9 mouse cellular contexts compared by ENCODE assay signal in genomic region chr10:79881981-79882380, GRCm38 (mm10). TPM values are rescaled to one million over a fixed set of nuclear protein-coding genes. Genes with fewer than 3 reads are reported as not detected.
DNase-seq lines count a peak whose midpoint lies in the region; ATAC-seq lines count a peak whose summit lies in the region.
"Had no signal": no experiment of that assay in that cellular context is flagged by ENCODE, and none has a peak within 500 bp of the region (broad histone marks: within the 10 kb centered on the region; RNA-seq: fewer than 3 reads in every experiment).

No protein-coding gene starts in this region.

- no peak; the same call in 1 of the 2 replicates for ATAC-seq in heart, embryonic 14.5 days (ENCODE audit: insufficient number of reproducible peaks, insufficient read depth, low FRiP score, low read depth)
- ATAC-seq in embryonic facial prominence, embryonic 12.5 days (ENCODE audit: insufficient number of reproducible peaks, insufficient read depth, low FRiP score, low TSS enrichment): no peak
- ATAC-seq in intestine, embryonic 15.5 days: no peak
- ATAC-seq in midbrain, embryonic 12.5 days (ENCODE audit: low FRiP score, low read depth): no peak

- no peaks in the 10 kb centered on the region for H3K9me3 ChIP-seq in heart, embryonic 14.5 days (ENCODE audit: control insufficient read depth, low read length)
- H3K9me3 ChIP-seq in embryonic facial prominence, embryonic 12.5 days: no peaks in the 10 kb centered on the region
- no peaks in the 10 kb centered on the region for H3K9me3 ChIP-seq in intestine, embryonic 15.5 days
- no peaks in the 10 kb centered on the region for H3K9me3 ChIP-seq in midbrain, embryonic 12.5 days
- H3K9me3 ChIP-seq: G1E had no signal

- 9% methylated on average over 21 of the region's 22 CpGs for WGBS in heart, embryonic 14.5 days
- WGBS in embryonic facial prominence, embryonic 12.5 days: 7% methylated on average over 22 of the region's 22 CpGs
- WGBS in intestine, embryonic 15.5 days: 9% methylated on average over 22 of the region's 22 CpGs
- 7% methylated on average over 22 of the region's 22 CpGs for WGBS in midbrain, embryonic 12.5 days

- H3K27ac ChIP-seq in heart, embryonic 14.5 days (replicated peaks in 1 of 2; ENCODE audit: control insufficient read depth in 1 of 2, insufficient read depth in 1 of 2, low read depth in 2 of 2, low read length in 2 of 2): no peak overlapping the region
- H3K27ac ChIP-seq in embryonic facial prominence, embryonic 12.5 days: no peak overlapping the region
- no peak overlapping the region for H3K27ac ChIP-seq in intestine, embryonic 15.5 days
- no peak overlapping the region for H3K27ac ChIP-seq in midbrain, embryonic 12.5 days (replicated peaks)

- H3K36me3 ChIP-seq in heart, embryonic 14.5 days (ENCODE audit: control insufficient read depth, insufficient read depth, low read length): no peaks in the 10 kb centered on the region
- H3K36me3 ChIP-seq in embryonic facial prominence, embryonic 12.5 days: no peaks in the 10 kb centered on the region
- no peaks in the 10 kb centered on the region for H3K36me3 ChIP-seq in intestine, embryonic 15.5 days
- H3K36me3 ChIP-seq in midbrain, embryonic 12.5 days: no peaks in the 10 kb centered on the region
- H3K36me3 ChIP-seq: G1E had no signal

- H3K9ac ChIP-seq in heart, embryonic 14.5 days (ENCODE audit: low read length): 0 out of 2 replicates have a peak overlapping the region, but pooled peaks have one; percentile 6
- no peak overlapping the region; the same call in 1 of the 2 replicates for H3K9ac ChIP-seq in embryonic facial prominence, embryonic 12.5 days
- H3K9ac ChIP-seq in intestine, embryonic 15.5 days: 0 out of 2 replicates have a peak overlapping the region, but pooled peaks have one; percentile 26
- H3K9ac ChIP-seq in midbrain, embryonic 12.5 days (replicated peaks): peak overlapping the region; percentile 24; the same call in 1 of the 2 replicates

- peaks cover 9 to 13% of the 10 kb centered on the region in 2 experiments for H3K4me1 ChIP-seq in heart, embryonic 14.5 days (ENCODE audit: control insufficient read depth in 2 of 2, insufficient read depth in 2 of 2, low read length in 2 of 2)
- peaks cover 13% of the 10 kb centered on the region for H3K4me1 ChIP-seq in embryonic facial prominence, embryonic 12.5 days
- peaks cover 36% of the 10 kb centered on the region for H3K4me1 ChIP-seq in intestine, embryonic 15.5 days (replicated peaks)
- H3K4me1 ChIP-seq in midbrain, embryonic 12.5 days: peaks cover 12% of the 10 kb centered on the region

- H3K4me2 ChIP-seq in heart, embryonic 14.5 days (ENCODE audit: low read length): peak overlapping the region; percentile 58
- H3K4me2 ChIP-seq in embryonic facial prominence, embryonic 12.5 days (replicated peaks): peak overlapping the region; percentile 47
- H3K4me2 ChIP-seq in intestine, embryonic 15.5 days (replicated peaks): peak overlapping the region; percentile 44
- H3K4me2 ChIP-seq in midbrain, embryonic 12.5 days (replicated peaks): peak overlapping the region; percentile 36

- H3K27me3 ChIP-seq in heart, embryonic 14.5 days (ENCODE audit: control insufficient read depth, insufficient read depth, low read length): peaks cover 6% of the 10 kb centered on the region; the same call in 1 of the 2 replicates
- peaks cover 13% of the 10 kb centered on the region for H3K27me3 ChIP-seq in embryonic facial prominence, embryonic 12.5 days
- H3K27me3 ChIP-seq in intestine, embryonic 15.5 days (replicated peaks): no peaks in the 10 kb centered on the region; the same call in 1 of the 2 replicates
- H3K27me3 ChIP-seq in midbrain, embryonic 12.5 days: peaks cover 46% of the 10 kb centered on the region

- peak overlapping the region; percentile 2 to 18; a peak in 2 of 4 replicates for H3K4me3 ChIP-seq in heart, embryonic 14.5 days (ENCODE audit: control insufficient read depth in 1 of 2, insufficient read depth in 1 of 2, low read depth in 1 of 2, low read length in 2 of 2)
- H3K4me3 ChIP-seq in embryonic facial prominence, embryonic 12.5 days: peak overlapping the region; percentile 16
- peak overlapping the region; percentile 4; the same call in 1 of the 2 replicates for H3K4me3 ChIP-seq in intestine, embryonic 15.5 days (replicated peaks)
- H3K4me3 ChIP-seq in midbrain, embryonic 12.5 days: no peak overlapping the region; the same call in 1 of the 2 replicates

- no peak for DNase-seq in heart, adult 18-20 months
- DNase-seq in right cerebral cortex, postnatal 25 days: no peak
- DNase-seq in frontal cortex, postnatal 14 days (ENCODE audit: low spot score in 2 of 2): no peak
- DNase-seq in urinary bladder, postnatal 25 days (ENCODE audit: low spot score): no peak

RNA-seq across cellular contexts. Expression of gene Elane, which starts 4.1 kb away (rescaled TPM):
- 0.42 TPM in 1 of 2 replicates, not detected in the other for polyA plus RNA-seq in heart, embryonic 14.5 days (2014; fragmentation: Nextera tagmentation; extraction: Ambion mirVana)
- not detected for total RNA-seq in heart, adult 18-20 months (2021)
- 0.33 and 0.55 TPM in 2 replicates for polyA plus RNA-seq in embryonic facial prominence, embryonic 12.5 days (2016; fragmentation: Nextera tagmentation; extraction: Ambion mirVana)
- polyA plus RNA-seq in intestine, embryonic 15.5 days (2015; fragmentation: Nextera tagmentation; extraction: Ambion mirVana): 1.1 and 2.6 TPM in 2 replicates
- polyA plus RNA-seq in midbrain, embryonic 12.5 days (2016; fragmentation: Nextera tagmentation; extraction: Ambion mirVana): not detected in 2 replicates
- total RNA-seq: G1E had no signal

RNA-seq across cellular contexts. Expression of gene Plppr3, which starts 7.5 kb away (rescaled TPM):
- polyA plus RNA-seq in heart, embryonic 14.5 days (2014; fragmentation: Nextera tagmentation; extraction: Ambion mirVana): 6.9 and 9.4 TPM in 2 replicates
- total RNA-seq in heart, adult 18-20 months (2021): under 1 TPM; 0.12 to 0.18 TPM
- polyA plus RNA-seq in embryonic facial prominence, embryonic 12.5 days (2016; fragmentation: Nextera tagmentation; extraction: Ambion mirVana): 169 and 181 TPM in 2 replicates
- polyA plus RNA-seq in intestine, embryonic 15.5 days (2015; fragmentation: Nextera tagmentation; extraction: Ambion mirVana): 31.3 and 32.7 TPM in 2 replicates
- polyA plus RNA-seq in midbrain, embryonic 12.5 days (2016; fragmentation: Nextera tagmentation; extraction: Ambion mirVana): 296 and 302 TPM in 2 replicates

RNA-seq across cellular contexts. Expression of gene Prtn3, which starts 7.7 kb away (rescaled TPM):
- polyA plus RNA-seq in heart, embryonic 14.5 days (2014; fragmentation: Nextera tagmentation; extraction: Ambion mirVana): 1.4 and 2.0 TPM in 2 replicates
- not detected for total RNA-seq in heart, adult 18-20 months (2021)
- 10.1 and 11.3 TPM in 2 replicates for polyA plus RNA-seq in embryonic facial prominence, embryonic 12.5 days (2016; fragmentation: Nextera tagmentation; extraction: Ambion mirVana)
- polyA plus RNA-seq in intestine, embryonic 15.5 days (2015; fragmentation: Nextera tagmentation; extraction: Ambion mirVana): 3.7 and 3.9 TPM in 2 replicates
- 14.3 and 16.7 TPM in 2 replicates for polyA plus RNA-seq in midbrain, embryonic 12.5 days (2016; fragmentation: Nextera tagmentation; extraction: Ambion mirVana)

RNA-seq across cellular contexts. Expression of gene Cfd, which starts 8.7 kb away (rescaled TPM):
- polyA plus RNA-seq in heart, embryonic 14.5 days (2014; fragmentation: Nextera tagmentation; extraction: Ambion mirVana): not detected in 2 replicates
- 100 to 1,000 TPM in 1 of 2 experiments, 10 to 100 TPM in 1; 49.7 to 435 TPM for total RNA-seq in heart, adult 18-20 months (2021)
- polyA plus RNA-seq in embryonic facial prominence, embryonic 12.5 days (2016; fragmentation: Nextera tagmentation; extraction: Ambion mirVana): not detected in 2 replicates
- polyA plus RNA-seq in intestine, embryonic 15.5 days (2015; fragmentation: Nextera tagmentation; extraction: Ambion mirVana): not detected in 2 replicates
- not detected in 2 replicates for polyA plus RNA-seq in midbrain, embryonic 12.5 days (2016; fragmentation: Nextera tagmentation; extraction: Ambion mirVana)
- total RNA-seq: G1E had no signal
- polyA plus RNA-seq: G1E had no signal

RNA-seq across cellular contexts. Expression of gene Med16, which starts 26.7 kb away (rescaled TPM):
- polyA plus RNA-seq in heart, embryonic 14.5 days (2014; fragmentation: Nextera tagmentation; extraction: Ambion mirVana): 34.7 TPM in 2 replicates
- 10 to 100 TPM; 50.4 to 56.7 TPM for total RNA-seq in heart, adult 18-20 months (2021)
- polyA plus RNA-seq in embryonic facial prominence, embryonic 12.5 days (2016; fragmentation: Nextera tagmentation; extraction: Ambion mirVana): 60.4 and 60.9 TPM in 2 replicates
- 37.3 and 39.8 TPM in 2 replicates for polyA plus RNA-seq in intestine, embryonic 15.5 days (2015; fragmentation: Nextera tagmentation; extraction: Ambion mirVana)
- 65.4 and 68.4 TPM in 2 replicates for polyA plus RNA-seq in midbrain, embryonic 12.5 days (2016; fragmentation: Nextera tagmentation; extraction: Ambion mirVana)
